Mouse (Mus musculus) heart, adult 2 months (tissue): ENCODE data around the gene Dcakd.

ENCODE experiments used
- CTCF ChIP-seq: fragments of 200-600 bp; IDR thresholded peaks from 2 replicates; pipeline ENCODE4 v1.8.1; 2022; ENCODE audit warnings: antibody characterized with exemption, mild to moderate bottlenecking, moderate library complexity
- EP300 ChIP-seq: fragments of 200-500 bp; IDR thresholded peaks from 2 replicates; pipeline ENCODE4 v1.6.1; 2011; ENCODE audit warnings: low read depth, low read length, control low read depth; ENCODE audit not compliant: insufficient read depth
- POLR2A ChIP-seq: fragments of 200-500 bp; IDR thresholded peaks from 2 replicates; pipeline ENCODE4 v1.6.1; 2011; ENCODE audit warnings: mild to moderate bottlenecking, low read depth, low read length, control low read depth; ENCODE audit not compliant: insufficient read depth

DNA sequence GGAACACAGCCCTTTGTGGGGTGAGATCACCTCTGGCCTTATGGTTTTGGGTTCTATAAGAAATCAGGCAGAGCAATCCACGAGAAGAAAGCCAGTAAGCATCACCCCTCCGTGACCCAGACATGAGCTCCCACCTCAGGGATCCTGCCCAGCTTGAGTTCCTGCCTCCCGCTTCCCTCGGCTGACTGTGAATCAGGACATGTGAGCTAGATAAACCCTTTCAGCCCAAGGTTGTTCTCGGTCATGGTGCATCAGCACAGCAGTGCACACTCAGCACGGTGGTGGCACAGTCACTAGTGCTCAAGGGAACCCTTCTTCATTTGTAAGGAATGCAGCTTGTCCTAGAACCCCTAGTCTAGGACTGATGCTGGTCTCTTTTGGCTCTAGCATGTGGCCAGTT, 9.3 kb downstream of the Dcakd start:
- no peak for TF ChIP-seq EP300
- no peak for TF ChIP-seq POLR2A
- TF ChIP-seq CTCF: no peak
